Mouse (Mus musculus) heart, embryonic 15.5 days (tissue): ENCODE data around the gene Prkg1. TPM values are rescaled to one million over a fixed set of nuclear protein-coding genes. Genes with fewer than 3 reads are reported as not detected.
A peak's percentile ranks its signal among the peaks of the same experiment; 100 is the strongest.

ENCODE experiments used
- ATAC-seq: fragments of 200-750 bp; cut with Nextera tagmentation; replicated peaks from 2 replicates; pipeline ENCODE4 v1.8.0; 2017; ENCODE audit warnings: low read depth, moderate TSS enrichment; ENCODE audit not compliant: insufficient number of reproducible peaks, insufficient read depth, low FRiP score
- H3K27ac ChIP-seq: fragments of 300-500 bp; sonication (generic); 2 replicates; pipeline ENCODE4 v1.5.1; 2015; ENCODE audit warnings: mild to moderate bottlenecking, inconsistent platforms
- H3K27me3 ChIP-seq: fragments of 300-500 bp; sonication (generic); 2 replicates; pipeline ENCODE4 v1.6.1; 2015; ENCODE audit warnings: inconsistent platforms
- H3K36me3 ChIP-seq: fragments of 300-500 bp; sonication (generic); 2 replicates; pipeline ENCODE4 v1.6.1; 2015; ENCODE audit warnings: mild to moderate bottlenecking, inconsistent platforms
- H3K4me1 ChIP-seq: fragments of 300-500 bp; sonication (generic); replicated peaks from 2 replicates; pipeline ENCODE4 v1.6.1; 2015; ENCODE audit warnings: inconsistent platforms
- H3K4me2 ChIP-seq: fragments of 300-500 bp; sonication (generic); 2 replicates; pipeline ENCODE4 v1.6.1; 2015; ENCODE audit warnings: inconsistent platforms, mild to moderate bottlenecking, moderate library complexity
- H3K4me3 ChIP-seq: fragments of 300-500 bp; sonication (generic); 2 replicates; pipeline ENCODE4 v1.5.1; 2015; ENCODE audit warnings: mild to moderate bottlenecking, inconsistent platforms
- H3K9ac ChIP-seq: fragments of 300-500 bp; sonication (generic); 2 replicates; pipeline ENCODE4 v1.6.1; 2015; ENCODE audit warnings: mild to moderate bottlenecking, inconsistent platforms
- H3K9me3 ChIP-seq: fragments of 300-500 bp; sonication (generic); replicated peaks from 2 replicates; pipeline ENCODE4 v1.6.1; 2016; ENCODE audit warnings: inconsistent platforms
- WGBS: fragments of 180-500 bp; shearing (Covaris S2); methylation state at CpG from one replicate; pipeline ENCODE4 v1.1.7; 2015; ENCODE audit warnings: mixed read lengths; 5-methylcytosine and 5-hydroxymethylcytosine counted together
- polyA plus RNA-seq: library from polyadenylated mRNA; unstranded; fragments of >200 nt; fragmentation: Nextera tagmentation; extraction: Ambion mirVana; gene quantifications from 2 replicates; pipeline ENCODE4 v1.2.1, GENCODE M21; 2015

Prkg1 gene
- 6.0 TPM in 2 replicates for polyA plus RNA-seq

DNA sequence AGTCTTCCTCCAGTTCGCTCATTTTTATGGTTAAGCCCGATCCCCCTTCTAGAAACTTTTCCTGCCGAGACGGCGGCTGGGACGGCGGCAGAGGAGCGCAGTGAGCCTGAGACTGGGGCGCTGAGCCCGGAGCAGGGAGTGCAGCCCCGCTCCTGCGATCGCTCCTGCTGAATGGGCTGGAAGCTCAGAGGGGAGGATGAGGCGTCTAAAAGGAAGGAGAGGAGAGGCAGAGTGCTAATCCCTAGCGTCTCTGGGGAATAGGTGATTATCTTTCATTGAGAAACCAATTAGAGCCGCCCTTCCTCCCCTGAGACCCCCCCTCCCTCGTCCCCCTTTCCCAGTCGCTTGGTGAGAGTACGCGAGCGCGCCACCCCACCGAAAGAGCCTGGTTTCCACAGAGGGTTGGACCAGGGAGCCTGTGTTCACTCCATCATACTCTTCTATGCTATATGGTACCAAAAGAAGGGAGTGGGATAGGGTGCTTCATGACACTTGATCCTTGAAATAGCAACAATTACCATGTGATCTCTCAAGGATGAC is at the start of gene Prkg1:
Prkg1 (minus strand) TSS at position 233 of the 540 bp plus-strand sequence.
- Histone ChIP-seq H3K27ac (peak within 1 kb of the TSS; percentile 95), H3K9ac (peak within 1 kb of the TSS; percentile 84), H3K36me3 (no peaks in the 10 kb centered on the region), H3K9me3 (no peaks in the 10 kb centered on the region), H3K4me1 (peaks cover 19% of the 10 kb centered on the region), H3K4me2 (peak within 1 kb of the TSS; percentile 85), H3K4me3 (peak within 1 kb of the TSS; percentile 88), H3K27me3 (no peaks in the 10 kb centered on the region)
- WGBS = under 1% methylated on average over 23 of the region's 23 CpGs
- peak; percentile 56 for ATAC-seq

DNA sequence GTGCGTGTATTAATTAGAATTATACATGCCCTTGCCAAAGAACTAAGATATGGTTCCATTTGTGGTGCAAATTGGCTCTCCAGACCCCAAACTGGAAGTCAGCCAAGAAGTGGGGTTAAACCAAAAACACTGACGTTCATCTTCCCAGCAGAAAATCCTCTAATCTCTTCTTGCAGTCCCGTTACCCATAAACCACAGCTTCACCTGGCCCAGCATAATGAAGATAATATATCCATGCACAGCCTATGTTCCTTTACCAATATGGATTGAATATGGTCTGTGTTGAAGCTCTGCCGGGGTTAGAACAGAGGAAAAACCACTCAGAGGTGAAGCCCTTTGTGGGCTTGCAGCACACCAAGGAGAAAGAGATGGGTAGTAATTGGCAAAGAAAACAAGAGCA is 48.3 kb upstream of the Prkg1 start:
- WGBS = 57% methylated on average over 4 of the region's 4 CpGs
- no peak overlapping the region for H3K4me3 ChIP-seq
- H3K4me1 ChIP-seq = no peaks in the 10 kb centered on the region
- no peak overlapping the region for H3K4me2 ChIP-seq
- H3K9me3 ChIP-seq = no peaks in the 10 kb centered on the region
- no peak overlapping the region for H3K9ac ChIP-seq
- no peaks in the 10 kb centered on the region for H3K36me3 ChIP-seq
- no peaks in the 10 kb centered on the region for H3K27me3 ChIP-seq
- H3K27ac ChIP-seq = no peak overlapping the region
- no peak for ATAC-seq

DNA sequence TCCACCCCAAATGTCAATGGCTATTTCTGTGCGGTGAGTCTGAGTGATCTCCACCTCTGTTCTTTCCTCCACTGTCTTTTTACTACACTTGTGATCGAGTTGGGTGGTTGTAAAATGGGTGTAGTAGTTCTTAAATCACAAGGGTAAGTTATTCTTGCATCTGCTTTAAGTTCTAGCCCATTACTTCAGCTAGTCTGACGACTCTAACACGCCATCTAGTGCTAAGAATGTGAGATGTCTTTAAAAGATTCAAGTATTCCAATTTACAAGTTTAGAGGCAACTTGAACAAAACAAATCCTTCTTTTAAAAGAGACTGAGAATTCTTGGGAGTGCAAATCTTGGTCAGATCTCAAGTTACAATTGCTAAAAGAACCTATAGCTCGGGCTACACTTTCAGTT is 46.5 kb upstream of the Prkg1 start:
- Histone ChIP-seq H3K9me3 (no peaks in the 10 kb centered on the region), H3K9ac (no peak overlapping the region), H3K36me3 (no peaks in the 10 kb centered on the region), H3K4me2 (no peak overlapping the region), H3K27ac (no peak overlapping the region), H3K4me1 (no peaks in the 10 kb centered on the region), H3K27me3 (no peaks in the 10 kb centered on the region), H3K4me3 (no peak overlapping the region)
- ATAC-seq = no peak
- 29% methylated on average over 5 of the region's 5 CpGs for WGBS

DNA sequence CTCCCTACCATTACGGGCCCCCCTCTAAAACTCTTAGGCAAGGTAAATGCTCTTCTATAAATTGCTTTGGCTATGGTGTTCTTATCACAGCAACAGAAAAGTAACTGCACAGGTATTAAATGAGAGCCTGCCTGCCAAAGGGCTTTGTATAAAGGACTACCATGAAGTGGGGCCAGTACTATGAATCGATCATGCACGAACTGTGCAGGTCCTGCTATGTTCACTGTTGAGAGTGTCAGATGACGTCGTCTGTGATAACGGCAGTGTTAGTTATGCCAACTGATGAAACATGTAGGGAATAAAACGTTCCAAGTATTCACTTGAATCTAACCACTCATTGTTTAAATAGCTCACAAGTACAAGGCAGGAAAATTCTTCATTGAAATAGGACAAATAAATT is 40.6 kb upstream of the Prkg1 start:
- Histone ChIP-seq H3K4me3 (no peak overlapping the region), H3K27ac (no peak overlapping the region), H3K9me3 (no peaks in the 10 kb centered on the region), H3K27me3 (no peaks in the 10 kb centered on the region), H3K9ac (no peak overlapping the region), H3K4me2 (0 out of 2 replicates have a peak overlapping the region, but pooled peaks have one; percentile 7), H3K36me3 (no peaks in the 10 kb centered on the region), H3K4me1 (no peaks in the 10 kb centered on the region)
- no peak for ATAC-seq
- 27% methylated on average over 7 of the region's 7 CpGs for WGBS

DNA sequence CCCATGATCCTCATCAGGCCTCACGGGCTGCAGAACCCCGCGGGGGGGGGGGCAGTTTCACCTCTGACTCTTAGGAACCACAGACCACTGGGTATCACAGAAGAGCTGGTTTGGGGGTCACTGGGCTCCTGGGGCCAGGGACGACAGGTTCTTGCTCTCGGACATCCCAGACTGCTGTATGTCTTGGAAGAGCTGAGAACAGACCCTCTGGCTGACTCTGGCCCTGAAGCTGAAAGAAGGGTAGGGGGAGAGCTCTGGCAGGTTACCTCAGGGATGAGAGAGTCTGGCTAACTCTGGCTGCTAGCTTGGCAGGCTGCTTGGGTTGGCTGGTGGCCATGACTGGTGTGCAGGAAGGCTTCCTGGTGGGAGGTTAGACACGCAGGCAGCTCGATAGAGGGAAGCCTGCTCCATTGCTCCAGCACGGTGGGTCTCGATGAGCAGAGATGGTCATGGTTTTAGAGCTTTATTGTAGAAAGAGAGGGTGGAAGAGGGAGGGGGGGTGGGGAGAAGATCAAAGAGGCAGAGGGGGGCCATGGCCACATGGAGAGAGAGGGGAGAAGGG is 30.7 kb upstream of the Prkg1 start:
- Histone ChIP-seq H3K9me3 (no peaks in the 10 kb centered on the region), H3K4me2 (no peak overlapping the region), H3K27me3 (no peaks in the 10 kb centered on the region), H3K27ac (no peak overlapping the region), H3K4me3 (no peak overlapping the region), H3K36me3 (no peaks in the 10 kb centered on the region), H3K4me1 (no peaks in the 10 kb centered on the region; the same call in 1 of the 2 replicates), H3K9ac (no peak overlapping the region)
- 59% methylated on average over 9 of the region's 9 CpGs for WGBS
- ATAC-seq = no peak

DNA sequence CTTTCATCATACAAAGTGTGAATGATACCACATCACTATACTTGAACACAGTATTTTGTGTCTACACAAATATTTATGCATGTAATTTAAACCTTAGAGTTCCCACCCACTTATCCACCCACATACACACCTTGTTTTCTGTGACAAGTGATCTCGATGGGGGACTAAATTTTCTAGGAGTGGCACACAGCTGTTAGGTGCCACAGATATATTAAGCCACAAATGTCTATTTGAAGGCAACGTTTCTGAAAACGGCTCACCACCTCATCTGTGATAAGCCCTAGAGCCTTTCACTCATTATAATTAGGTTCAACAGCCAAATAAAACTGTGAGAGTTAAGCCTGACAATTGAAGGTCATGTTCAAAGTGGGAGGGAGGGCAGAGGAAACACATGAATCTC is 26.9 kb upstream of the Prkg1 start:
- ATAC-seq = no peak
- no peaks in the 10 kb centered on the region; the same call in 1 of the 2 replicates for H3K4me1 ChIP-seq
- no peaks in the 10 kb centered on the region for H3K9me3 ChIP-seq
- no peaks in the 10 kb centered on the region for H3K36me3 ChIP-seq
- no peak overlapping the region; the same call in 1 of the 2 replicates for H3K27ac ChIP-seq
- H3K4me2 ChIP-seq = no peak overlapping the region
- no peaks in the 10 kb centered on the region for H3K27me3 ChIP-seq
- WGBS = 17% methylated on average over 3 of the region's 3 CpGs
- no peak overlapping the region for H3K4me3 ChIP-seq
- no peak overlapping the region for H3K9ac ChIP-seq

DNA sequence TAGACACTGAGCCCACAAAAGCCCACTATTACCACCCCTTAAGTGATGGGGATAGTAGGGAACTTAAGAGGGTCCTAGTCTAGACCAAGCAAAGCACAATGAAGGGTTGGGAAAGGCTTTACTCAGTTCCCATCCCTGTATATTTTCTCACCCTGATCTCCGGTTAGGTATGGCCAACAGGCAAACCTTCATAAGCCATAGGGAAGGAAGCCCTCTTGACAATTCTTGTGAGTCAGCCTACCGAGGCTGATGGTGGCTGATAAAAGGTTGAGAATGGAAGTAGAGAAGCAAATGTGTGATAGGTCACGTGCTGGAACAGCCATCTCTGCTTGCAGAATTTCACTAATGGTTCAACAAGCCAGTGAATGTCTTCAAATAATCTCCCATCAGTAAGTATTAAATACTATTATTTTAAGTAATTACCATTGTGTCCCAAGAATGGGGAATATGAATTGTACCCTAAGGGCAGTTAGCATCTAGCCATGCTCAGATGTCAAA is 16.7 kb upstream of the Prkg1 start:
- Histone ChIP-seq H3K27ac (no peak overlapping the region), H3K4me3 (no peak overlapping the region), H3K4me2 (no peak overlapping the region), H3K4me1 (peaks cover 4% of the 10 kb centered on the region), H3K36me3 (no peaks in the 10 kb centered on the region), H3K9me3 (no peaks in the 10 kb centered on the region), H3K27me3 (no peaks in the 10 kb centered on the region), H3K9ac (no peak overlapping the region)
- 68% methylated on average over 3 of the region's 3 CpGs for WGBS
- ATAC-seq = no peak

DNA sequence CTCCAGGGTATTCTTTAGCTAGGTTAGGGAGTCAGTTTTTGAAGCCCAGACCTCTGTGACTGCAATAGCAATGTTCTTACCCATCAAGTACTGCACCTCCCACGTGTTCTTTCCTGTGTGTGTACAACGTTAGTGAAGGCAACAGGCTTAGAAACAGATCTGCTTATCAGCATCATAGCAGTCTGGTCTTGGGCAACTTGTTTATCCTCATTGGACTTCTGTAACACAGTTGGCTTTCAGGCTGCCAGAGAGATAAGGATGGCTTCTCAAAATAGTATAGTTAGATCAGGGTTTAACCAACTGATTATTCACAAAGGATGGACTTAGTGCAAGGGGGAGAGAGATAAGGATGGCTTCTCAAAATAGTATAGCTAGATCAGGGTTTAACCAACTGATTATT is 16.2 kb upstream of the Prkg1 start:
- no peak overlapping the region for H3K27ac ChIP-seq
- ATAC-seq = no peak
- H3K4me3 ChIP-seq = no peak overlapping the region
- H3K4me1 ChIP-seq = peaks cover 4% of the 10 kb centered on the region
- no peaks in the 10 kb centered on the region for H3K36me3 ChIP-seq
- 12% methylated on average over 2 of the region's 2 CpGs for WGBS
- no peaks in the 10 kb centered on the region for H3K9me3 ChIP-seq
- no peaks in the 10 kb centered on the region for H3K27me3 ChIP-seq
- no peak overlapping the region for H3K9ac ChIP-seq
- H3K4me2 ChIP-seq = no peak overlapping the region

DNA sequence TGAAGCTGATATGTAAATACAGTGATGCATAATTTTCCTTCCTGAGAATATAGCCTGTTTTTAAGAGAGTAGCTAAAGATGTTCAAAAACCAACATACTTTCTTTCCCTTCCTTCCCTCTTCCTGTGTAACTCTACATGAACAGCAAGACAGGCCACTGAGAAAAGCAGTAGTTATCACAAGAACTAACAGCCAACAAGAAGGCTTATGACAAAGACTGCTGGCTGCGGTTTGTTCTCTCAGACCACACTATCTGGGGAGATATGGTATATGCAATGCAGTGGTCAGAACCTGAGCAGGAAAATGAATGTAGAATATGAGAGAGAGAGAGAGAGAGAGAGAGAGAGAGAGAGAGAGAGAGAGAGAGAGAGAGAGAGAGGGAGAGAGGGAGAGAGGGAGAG is 15.4 kb upstream of the Prkg1 start:
- Histone ChIP-seq H3K36me3 (no peaks in the 10 kb centered on the region), H3K4me1 (peaks cover 4% of the 10 kb centered on the region), H3K9ac (no peak overlapping the region), H3K27me3 (no peaks in the 10 kb centered on the region), H3K4me2 (no peak overlapping the region), H3K4me3 (no peak overlapping the region), H3K27ac (no peak overlapping the region), H3K9me3 (no peaks in the 10 kb centered on the region)
- WGBS = 50% methylated on average over 1 of the region's 1 CpGs
- ATAC-seq = no peak

DNA sequence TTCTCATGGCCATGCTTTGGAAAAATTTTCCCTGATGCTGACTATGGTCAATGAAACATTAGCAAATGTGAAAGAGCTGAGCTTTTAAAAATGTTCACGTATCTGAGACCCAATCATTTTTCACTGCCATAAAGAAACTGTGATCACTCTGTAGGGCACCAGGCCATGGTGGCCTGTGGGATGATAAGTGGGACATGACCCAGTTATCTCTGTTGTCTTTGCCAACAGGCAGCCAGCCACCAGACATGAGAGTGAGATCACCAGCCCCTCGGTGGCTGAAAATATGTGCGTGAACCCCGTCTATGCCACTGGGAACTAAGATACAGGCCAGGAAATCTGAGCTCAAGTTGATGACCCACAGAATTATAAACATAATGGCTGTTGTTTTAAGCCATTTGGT is 14.2 kb upstream of the Prkg1 start:
- no peaks in the 10 kb centered on the region for H3K27me3 ChIP-seq
- H3K9me3 ChIP-seq = no peaks in the 10 kb centered on the region
- peaks cover 4% of the 10 kb centered on the region for H3K4me1 ChIP-seq
- no peak for ATAC-seq
- 0 out of 2 replicates have a peak overlapping the region, but pooled peaks have one; percentile 9 for H3K27ac ChIP-seq
- no peaks in the 10 kb centered on the region for H3K36me3 ChIP-seq
- H3K4me2 ChIP-seq = no peak overlapping the region
- H3K9ac ChIP-seq = no peak overlapping the region
- 21% methylated on average over 4 of the region's 4 CpGs for WGBS
- H3K4me3 ChIP-seq = no peak overlapping the region

DNA sequence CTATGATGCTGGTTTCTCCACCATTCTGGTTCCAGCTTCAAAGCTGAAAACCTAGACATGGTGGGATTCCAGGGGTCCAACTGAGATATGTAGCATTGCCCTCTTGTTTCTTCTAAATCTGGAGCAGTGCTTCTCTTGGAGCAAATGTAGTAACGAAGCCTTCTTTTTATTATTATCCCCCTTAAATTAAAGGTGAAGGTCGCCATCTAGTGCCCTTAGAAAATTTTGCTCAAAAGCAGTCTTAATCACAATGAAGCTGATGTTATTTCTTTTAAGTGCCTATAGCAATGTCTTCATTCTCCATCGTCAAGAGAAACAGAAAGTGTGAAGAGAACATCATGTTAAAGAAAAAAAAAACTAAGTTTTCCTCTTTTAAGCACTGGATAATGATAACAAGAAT is 2.2 kb upstream of the Prkg1 start:
- H3K4me1 ChIP-seq = peaks cover 16% of the 10 kb centered on the region
- no peaks in the 10 kb centered on the region for H3K36me3 ChIP-seq
- ATAC-seq = no peak
- H3K4me3 ChIP-seq = no peak overlapping the region
- no peaks in the 10 kb centered on the region for H3K9me3 ChIP-seq
- H3K9ac ChIP-seq = no peak overlapping the region
- no peak overlapping the region for H3K4me2 ChIP-seq
- H3K27me3 ChIP-seq = no peaks in the 10 kb centered on the region
- 7% methylated on average over 3 of the region's 3 CpGs for WGBS
- H3K27ac ChIP-seq = no peak overlapping the region

DNA sequence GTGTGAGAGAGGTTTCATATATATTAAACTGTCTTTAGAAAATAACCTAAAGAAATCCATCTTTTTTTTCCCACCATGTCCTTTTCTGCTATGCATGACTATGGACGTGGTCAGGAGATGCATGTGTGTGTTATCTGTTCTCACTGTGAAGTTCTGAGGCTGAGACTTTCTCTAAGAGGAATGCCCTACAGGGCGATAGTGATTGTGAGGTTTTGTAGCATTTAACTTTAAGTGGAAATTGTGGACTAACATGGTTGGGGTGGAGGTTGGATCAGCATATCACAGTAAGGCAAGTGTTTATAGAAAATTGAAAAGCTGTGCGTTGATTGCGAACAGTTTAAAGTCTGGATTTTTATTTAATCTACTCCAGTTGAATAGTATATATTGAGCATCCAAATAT is 618 bp upstream of the Prkg1 start:
- Histone ChIP-seq H3K9ac (no peak overlapping the region), H3K4me2 (peak overlapping the region; percentile 85), H3K36me3 (no peaks in the 10 kb centered on the region), H3K4me1 (peaks cover 16% of the 10 kb centered on the region), H3K27ac (peak overlapping the region; percentile 95), H3K9me3 (no peaks in the 10 kb centered on the region), H3K27me3 (no peaks in the 10 kb centered on the region), H3K4me3 (peak overlapping the region; percentile 88)
- 31% methylated on average over 4 of the region's 4 CpGs for WGBS
- ATAC-seq = no peak
